Mouse (Mus musculus) gastrocnemius, adult 18-20 months (tissue): Measurements from ENCODE around the gene Rgs9. TPM values are rescaled to one million over a fixed set of nuclear protein-coding genes. Genes with fewer than 3 reads are reported as not detected.
A peak's percentile ranks its signal among the peaks of the same experiment; 100 is the strongest.
"Not testable (repeated sequence)": the region's sequence is repeated elsewhere in the genome, so short reads cannot be mapped to it uniquely, and the experiment has no call there.

Experiments
- DNase-seq: peaks from one replicate; pipeline ENCODE4 v3.0.0; 2021; ENCODE audit warnings: low spot score
- total RNA-seq, 2 experiments: library from RNA; stranded (reverse); gene quantifications; 2 replicates each; pipeline ENCODE4 v1.2.3; 2021

Rgs9 gene
- total RNA-seq, 2 experiments from 2014 or later = not detected

DNA sequence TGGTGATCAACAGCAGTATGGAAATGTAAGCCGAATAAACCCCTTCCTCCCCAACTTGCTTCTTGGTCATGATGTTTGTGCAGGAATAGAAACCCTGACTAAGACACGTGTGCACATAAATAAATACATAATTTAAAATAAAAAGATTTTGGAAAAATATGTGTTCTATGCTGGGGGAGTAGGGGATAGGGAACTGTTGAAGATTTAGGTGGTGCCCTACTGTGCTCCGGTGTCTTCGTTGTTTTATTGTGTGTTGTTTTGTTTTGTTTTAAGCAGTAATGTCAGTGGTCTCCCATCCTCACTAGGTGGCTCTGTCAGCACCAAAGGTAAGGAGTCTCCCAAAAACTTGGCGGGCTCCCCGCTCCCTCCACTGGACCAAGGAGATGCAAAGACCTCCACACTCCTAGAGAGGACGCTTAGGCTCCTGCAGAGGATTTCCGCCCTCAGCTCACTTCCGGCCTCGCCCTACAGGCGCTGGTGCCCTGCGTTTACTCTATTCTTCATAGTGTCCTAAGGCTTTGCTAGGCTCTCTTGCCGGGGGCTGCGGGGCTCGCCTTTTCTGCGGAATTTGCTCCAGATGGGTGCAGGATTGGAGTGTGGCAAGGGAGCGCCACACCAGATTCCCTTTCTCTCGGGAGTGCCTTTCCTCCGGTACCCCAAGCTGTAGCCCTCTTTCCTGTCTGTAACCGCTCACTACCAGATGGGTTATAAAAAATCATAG lies 14.1 kb upstream of the Rgs9 start:
- peak; percentile 56 for DNase-seq

DNA sequence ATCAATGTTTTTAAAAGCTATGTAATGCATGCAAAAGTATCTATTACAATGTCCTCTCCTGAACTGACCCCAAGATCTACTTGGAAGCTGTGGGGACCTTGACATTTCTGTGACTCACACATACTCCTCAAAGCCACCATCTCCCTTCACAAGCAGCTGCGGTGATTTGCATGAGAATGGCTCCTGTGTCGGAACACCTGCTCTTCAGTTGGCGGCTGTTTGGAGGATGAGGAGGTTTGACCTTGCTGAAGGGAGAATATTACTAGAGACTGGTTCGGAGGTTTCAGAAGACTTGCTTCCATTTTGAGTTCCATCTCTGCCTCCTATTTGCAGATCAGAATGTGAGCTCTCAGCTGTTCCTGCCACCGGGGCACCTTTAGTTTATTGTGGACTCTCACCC lies 7.8 kb upstream of the Rgs9 start:
- DNase-seq = no peak

DNA sequence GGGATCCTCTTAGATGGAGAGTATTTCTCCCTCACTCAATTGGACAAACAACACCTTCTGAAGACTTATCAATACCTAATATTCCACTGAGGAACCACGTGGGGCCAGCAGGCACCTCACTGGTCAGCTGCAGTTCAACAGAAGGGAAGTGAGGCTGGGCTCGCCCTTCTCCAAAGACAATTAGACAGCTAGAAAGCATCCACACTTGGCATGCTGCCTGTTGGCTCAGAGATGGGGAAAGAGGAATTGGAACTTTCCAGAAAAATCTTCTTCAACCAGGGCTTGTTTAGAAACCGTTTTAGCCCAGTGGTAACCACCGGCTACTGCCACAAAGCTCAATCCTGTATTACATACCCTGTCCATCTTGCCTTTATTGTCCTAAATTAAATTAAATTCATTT lies 4.4 kb upstream of the Rgs9 start:
- peak; percentile 36 for DNase-seq

DNA sequence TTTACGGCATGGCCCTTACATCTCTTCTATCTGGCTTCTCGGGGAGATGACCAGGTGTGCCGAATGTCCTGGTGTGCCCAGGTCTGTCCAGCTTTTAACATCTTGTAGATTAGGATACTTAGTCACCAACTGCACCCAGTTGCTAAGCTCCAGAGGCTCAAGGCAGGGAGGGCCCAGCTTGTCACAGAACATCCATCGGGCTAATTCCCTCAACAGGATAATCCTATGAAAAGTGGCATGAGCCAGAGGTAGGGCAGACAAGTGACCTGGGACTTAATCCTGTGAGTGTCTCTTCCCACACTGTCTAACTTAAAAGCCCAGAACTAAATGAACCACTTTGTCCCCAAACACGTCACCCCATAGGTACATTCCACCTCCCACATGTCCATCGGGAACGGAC lies 898 bp downstream of the Rgs9 start:
- DNase-seq = no peak

DNA sequence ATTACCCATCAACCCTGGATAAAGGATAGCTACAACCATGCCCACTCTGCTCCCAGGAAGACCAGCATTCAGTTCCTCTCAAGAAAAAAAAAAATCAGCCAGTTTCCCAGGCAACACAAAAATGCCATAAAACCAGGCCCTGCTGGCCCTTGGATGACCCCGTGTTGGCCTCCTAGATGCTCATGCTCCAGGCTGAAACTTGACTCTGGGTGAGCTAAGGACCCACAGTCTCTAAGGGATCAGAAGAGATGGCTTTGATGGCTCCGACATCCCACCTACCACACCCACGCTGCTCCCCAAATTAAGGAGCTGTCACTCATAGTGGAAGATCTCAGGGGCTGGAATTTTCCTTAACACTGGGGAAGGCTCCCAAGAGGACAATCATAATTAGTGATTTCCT lies 5.9 kb downstream of the Rgs9 start:
- no peak for DNase-seq

DNA sequence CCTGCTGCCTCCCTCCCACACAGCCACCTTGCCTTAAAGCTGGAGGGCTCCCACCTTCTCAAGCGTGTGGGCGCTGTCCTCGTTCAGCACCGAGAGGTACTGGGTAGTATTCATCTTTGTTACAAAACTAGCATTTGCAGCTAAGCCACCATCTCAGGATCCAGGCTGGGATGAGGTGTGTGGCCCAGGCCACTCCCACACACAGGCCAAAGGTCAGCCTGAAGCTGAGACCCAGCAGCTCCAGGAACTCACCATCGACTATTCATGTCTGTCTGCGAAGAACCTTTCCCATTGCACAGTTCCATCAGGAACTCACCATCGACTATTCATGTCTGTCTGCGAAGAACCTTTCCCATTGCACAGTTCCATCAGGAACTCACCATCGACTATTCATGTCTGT lies 8.6 kb downstream of the Rgs9 start:
- DNase-seq = not testable (repeated sequence)

DNA sequence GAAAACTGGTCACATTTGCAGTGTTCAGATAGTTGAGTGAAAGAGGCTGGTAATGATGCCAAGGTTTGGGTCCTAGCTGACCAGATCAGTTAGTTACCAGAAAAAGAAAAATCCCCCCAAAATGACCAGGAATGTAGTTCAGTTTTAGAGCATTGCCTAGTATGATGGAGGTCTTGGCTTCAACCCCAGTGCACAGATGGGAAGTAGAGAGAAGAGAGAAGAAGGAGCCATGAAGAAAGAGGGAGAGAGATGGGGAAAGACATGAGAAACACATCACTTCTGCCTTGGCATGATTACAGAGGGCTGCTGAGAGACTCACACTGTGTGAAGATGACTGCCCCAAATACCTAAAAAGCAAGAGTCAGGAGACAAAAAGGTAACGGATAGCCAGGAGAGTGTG lies 13.1 kb downstream of the Rgs9 start:
- DNase-seq = no peak

DNA sequence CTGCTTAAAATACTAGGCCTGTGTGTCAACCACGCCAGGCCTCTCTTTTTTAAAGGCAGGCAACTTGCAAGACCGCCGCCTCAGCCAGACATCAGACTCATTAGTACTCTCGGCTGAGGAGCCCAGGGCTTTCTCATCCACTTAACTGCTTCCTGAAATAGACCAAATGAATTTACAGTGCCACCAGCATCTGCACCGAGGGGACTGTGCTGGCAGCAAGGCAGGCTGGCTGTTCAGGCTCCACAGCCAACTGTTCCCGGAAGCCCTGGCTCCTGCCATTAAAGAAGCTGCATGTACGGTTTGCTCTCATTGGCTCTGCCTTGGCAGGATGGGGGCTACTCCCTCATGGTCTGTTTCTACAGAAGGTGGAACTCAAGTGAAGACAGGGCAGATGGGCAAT lies 19.7 kb downstream of the Rgs9 start:
- DNase-seq = no peak

DNA sequence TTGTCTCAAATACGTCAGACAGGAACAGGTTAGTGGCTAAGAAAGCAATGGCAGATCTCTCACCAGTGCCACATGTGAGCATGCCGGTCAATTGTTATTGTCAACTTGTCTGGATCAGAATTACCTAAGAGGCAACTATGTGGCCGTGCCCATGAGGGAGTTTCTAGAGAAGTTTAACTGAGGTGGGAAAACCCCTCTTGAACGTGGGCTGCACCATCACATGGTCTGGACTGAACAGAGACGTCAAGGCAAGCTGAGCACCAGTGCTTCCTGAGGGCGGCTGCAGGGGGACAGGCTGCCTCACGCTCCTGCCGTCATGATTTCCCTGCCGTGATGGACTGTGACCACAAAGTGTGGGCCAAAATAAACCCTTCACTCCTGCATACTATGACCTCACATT lies 26.5 kb downstream of the Rgs9 start:
- DNase-seq = no peak

DNA sequence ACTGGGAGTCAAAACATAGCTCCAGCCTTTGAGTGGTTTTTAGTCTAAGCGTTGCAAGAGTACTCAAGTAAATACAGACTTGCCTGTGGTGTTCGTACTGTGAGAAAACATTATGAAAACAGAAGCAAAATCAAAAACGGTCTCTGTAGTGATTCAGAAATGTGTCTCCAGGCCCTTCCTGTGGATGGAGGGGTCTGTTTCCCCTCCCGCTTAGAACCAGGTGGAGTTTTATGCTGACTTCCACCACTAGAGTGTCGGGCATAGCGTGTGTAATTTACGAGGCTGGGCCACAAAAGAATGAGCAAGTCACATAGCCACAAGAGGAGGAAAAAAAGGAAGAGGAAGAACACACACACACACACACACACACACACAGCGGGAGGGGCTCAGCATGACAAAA lies 27.6 kb downstream of the Rgs9 start:
- no peak for DNase-seq

DNA sequence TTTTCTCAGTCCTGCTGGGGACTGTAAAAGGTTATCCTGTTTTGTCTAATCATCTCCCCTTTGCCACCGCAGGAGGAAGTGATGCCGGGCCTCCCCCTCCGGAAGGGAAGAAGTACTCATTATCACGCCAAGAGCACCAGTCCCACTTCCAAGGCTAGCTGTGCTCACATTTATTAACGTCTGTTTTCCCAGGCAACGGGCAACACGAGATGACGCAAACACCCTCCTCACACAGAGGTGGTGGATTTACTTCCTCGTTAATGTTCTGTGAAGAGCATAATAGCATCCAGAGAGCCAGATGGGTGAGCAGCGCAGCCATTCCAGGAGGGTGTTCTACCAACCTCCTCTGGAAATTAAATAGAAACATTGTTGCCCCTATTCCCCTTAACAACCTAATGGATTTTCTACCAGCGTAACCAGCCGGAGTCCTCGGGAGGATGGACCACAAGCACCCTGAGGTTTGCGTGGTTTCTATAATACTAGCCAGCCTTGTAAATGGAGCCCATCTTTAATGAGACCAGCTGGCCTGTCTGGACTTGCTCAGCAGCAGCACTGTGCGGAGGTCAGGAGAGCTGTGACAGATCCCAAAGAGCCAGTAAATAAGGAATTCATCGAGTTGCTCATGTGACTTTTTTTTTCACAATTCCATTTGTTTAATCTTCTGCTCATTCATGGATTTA lies 28.1 kb downstream of the Rgs9 start:
- no peak for DNase-seq

DNA sequence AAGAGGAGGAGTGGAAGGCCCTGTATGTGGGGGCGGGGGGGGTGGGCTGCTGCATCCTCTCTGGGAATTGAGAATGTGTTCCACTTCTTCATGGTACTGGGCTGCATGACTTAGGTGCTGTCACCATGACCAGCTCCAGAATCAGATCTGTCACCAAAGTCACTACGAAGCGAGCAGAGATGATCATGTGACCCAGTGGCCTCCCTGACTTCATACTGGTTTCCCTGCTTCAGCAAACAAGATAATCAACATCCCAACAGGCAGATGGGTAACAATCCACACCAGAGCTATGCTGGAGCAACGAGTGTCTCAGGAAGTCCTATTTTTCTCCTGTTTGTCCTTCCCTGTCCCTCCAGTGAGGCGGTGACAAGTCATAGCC lies 28.7 kb downstream of the Rgs9 start:
- no peak for DNase-seq

DNA sequence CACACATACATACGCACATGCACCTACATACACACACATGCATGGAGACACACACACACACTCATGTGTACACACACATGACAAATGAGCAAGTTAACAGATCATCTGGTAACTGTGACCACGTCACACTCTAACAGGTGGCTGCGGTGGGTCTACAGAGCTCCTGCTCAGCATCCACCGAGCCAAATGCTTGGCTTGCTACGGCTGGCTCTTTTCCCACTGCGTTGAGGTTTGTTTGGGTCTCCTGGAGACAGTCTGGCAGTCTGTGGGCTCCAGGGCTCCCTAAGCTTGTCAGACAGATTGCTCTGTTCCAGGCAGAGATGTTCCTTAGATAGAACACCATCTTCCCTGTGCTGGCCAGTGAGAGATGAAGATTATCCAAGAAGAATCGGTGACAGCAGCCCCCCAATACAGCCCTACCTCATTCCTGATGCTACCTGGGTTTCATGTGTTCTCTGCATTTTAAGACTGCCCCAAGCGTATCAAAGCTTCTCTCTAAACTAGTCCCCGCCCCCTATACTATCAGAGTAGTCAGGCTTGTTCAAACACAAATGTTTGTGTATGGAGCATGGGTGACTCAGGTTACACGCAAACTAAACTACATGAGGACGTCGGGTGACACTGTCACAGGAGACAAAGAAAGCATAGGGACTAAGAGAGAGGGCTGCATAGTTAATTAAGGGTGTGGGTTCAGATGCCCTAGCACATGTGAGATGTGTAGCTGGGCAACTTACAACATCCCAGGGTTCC lies 31.6 kb downstream of the Rgs9 start:
- no peak for DNase-seq

DNA sequence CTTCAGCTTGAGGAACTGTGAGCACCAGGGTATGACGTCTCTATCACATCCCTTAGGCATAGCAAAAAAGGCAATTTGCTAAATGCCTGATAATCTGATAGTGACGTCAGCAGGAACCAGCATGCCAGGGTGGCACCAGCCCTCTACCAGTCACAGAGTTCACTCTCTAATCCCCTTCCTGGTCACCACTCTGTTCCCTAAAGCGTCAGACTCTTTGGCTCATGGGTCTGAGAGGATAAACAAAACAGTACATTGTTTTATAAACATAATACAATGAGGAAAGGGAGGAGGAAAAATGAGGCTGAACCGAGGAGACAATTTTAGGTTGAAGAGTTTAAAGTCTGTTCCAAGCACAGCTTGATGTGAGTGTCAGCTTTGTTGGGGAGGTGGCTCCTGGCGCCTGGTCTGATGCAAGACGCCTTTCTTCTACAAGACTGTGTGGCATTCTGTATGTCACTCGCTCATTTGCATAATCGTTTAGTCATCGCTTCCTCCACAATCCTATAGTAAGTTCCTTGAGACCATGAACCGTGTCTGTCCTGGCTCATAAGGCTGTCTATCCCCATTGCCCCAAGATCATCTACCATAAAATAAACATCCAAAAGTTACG lies 33.7 kb downstream of the Rgs9 start:
- no peak for DNase-seq

DNA sequence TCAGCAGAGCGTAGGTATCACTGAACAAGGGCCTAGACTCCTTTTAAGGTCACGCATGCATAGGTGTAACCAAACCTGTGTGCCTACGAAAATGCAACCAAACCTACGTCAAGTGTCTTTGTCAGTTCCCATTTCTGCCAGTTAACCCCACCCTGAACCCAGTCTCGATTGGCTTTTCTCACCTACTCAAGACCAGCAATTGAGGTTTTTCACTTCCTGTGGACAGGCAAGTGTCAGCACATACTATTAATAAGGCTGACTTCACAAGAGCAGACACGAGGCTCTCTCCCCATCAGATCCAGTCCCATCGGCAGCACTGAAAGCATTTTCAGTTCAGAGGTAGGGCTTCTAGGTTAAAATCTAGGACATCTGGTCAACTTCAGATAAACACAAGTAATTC lies 37.4 kb downstream of the Rgs9 start:
- DNase-seq = no peak

DNA sequence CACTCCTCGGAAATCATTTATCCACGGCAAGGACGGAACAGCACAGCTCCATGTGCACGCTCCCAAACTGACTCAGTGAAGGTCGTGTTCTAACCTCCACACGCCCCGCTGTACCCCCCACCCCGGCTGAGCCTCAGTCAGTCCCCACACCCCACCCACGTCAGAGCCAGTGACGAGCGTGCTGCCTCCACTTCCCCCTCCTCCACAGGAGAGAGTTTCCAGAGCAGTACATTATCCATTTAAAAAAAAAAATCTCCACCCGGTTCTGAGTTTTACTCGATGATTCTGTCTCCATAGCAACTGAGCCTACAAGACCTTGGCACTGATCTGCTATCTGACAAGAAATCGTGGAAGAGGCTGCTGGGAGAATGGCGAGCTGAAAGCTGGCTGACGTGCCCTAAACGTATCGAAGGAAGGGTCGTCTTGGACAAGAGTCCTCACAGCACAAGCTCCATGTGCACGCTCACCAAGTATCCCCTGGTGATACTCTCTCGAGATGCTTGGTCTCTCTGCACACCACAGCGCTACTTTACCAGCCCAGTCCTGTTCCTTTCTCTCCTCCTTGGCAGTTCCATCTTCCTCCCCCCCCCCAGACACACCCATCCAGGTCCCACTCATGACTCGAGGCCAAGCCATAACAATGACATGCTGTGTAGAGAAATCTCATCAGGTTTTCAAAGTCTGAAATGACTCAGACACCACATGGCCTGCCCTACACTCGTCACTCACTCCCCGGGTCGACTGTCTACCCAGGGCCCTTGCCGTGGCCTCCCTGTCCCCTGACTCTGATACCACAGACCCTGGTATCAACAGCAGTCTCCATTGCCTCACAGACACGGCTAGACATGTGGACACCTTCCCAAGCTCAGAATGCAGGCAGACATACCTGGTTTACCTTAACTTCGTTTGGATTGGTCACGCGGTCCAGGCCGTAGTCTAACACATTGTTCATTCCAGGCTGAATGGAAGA lies 38.7 kb downstream of the Rgs9 start:
- DNase-seq = no peak

DNA sequence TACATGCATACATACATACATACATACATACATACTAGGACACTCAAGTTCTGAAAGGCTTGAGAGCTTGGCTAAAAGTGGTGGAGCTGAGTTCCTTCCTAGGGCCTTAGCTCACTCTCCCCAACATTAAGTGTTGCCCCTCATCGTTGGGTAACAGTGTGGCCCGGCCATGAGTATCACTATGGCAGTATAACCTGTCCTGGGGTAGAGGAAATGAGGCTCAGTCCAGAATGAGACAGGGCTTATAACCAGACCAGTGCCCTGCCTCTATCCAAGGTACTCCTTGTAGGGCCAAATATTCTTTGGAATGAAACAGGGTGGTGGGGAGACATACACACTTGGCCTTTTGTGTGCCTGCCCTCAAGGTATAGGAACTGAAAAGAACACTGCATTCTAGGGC lies 40.1 kb downstream of the Rgs9 start:
- DNase-seq = no peak

DNA sequence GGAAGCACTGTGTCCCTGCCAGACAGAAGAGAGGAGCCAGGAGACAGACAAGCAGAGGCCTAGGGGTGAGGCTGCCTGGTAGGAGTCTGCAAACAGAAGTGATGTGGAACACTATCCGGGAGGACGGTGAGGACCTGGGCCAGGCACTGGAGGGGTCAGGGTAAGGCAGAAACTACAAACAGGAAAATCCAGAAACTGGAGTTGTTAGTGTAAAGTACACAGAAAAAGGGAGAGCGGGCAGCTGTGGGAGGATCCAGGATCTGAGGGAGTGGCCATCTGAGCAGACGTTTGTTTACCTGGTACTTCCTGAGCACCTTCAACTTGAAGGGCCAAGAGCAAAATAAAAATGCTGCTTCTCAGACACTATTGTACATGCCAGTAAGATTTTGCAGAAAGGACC lies 42.9 kb downstream of the Rgs9 start:
- no peak for DNase-seq

DNA sequence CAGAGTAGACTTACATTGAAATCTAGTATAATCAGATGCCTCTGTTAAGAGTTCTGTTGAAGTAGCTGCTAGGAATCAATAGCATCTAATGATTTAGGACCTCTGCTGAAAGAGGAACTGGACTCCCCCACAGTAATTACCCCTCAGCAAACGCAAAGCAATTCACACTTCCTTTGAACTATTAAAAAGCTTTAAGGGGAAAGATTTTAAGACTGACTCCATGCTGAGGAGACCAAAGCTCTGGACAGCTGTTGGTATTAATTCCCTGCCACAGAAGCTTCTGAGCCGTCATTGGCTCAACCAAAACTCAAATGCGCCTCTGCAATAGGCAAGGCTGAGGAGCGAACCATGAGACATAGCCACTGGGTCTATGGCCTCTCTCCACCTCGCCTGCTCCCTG lies 45.4 kb downstream of the Rgs9 start:
- DNase-seq = no peak

DNA sequence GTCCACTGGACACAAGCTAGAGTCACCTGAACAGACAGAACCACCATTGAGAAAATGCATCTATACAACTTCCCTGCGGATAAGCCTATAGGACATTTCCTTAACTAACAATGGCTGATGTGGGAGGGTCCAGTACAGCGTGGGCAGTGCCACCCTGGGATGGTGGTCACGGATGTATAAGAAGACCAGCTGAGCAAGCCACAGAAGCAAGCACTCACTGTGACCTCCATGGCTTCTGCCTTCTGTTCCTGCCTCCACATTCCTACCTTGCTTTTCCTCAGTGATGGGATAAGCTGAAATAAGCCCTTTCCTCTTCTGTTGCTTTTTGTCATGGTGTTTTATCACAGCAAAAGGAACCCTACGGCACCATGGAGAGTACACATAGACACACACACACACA lies 47.4 kb downstream of the Rgs9 start:
- DNase-seq = no peak

DNA sequence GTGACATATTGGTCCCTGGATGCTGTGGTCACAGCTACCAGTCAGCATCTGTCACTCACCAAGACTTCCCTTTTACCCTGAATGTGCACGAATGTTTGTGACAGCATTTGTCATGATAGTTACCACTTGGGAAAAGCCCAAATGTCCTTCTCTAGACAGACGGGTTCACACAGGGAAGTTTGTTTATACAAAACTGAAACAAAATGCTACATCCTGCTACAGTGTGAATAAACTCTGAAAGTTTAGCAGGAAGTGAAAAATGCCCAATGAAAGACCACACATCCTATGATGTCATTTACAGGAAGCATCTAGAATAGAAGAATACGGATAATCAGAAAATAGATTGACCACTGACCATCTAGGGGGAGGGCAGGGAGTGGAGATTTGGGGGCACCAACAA lies 51.0 kb downstream of the Rgs9 start:
- DNase-seq = no peak
